Mouse (Mus musculus) spleen, adult 2 months (tissue): ENCODE data around the gene Rps3a1. TPM values are rescaled to one million over a fixed set of nuclear protein-coding genes. Genes with fewer than 3 reads are reported as not detected.
A peak's percentile ranks its signal among the peaks of the same experiment; 100 is the strongest.

ENCODE experiments used
- DNase-seq, 2 experiments: peaks; one replicate each; pipeline versions ENCODE4 v3.0.0 to v3.0.0-alpha.2; 2012 to 2021; ENCODE audit warnings: low spot score in 2 of 2, low read depth in 1 of 2
- H3K27ac ChIP-seq: fragments of 200-500 bp; 2 replicates; pipeline ENCODE4 v1.5.1; 2012; ENCODE audit warnings: low read length, inconsistent platforms; ENCODE audit not compliant: insufficient read depth
- H3K27me3 ChIP-seq: fragments of 200-500 bp; 2 replicates; pipeline ENCODE4 v1.6.1; 2012; ENCODE audit warnings: mild to moderate bottlenecking, moderate library complexity, low read length, inconsistent platforms; ENCODE audit not compliant: control insufficient read depth, insufficient read depth
- H3K36me3 ChIP-seq: fragments of 200-500 bp; 2 replicates; pipeline ENCODE4 v1.6.1; 2012; ENCODE audit warnings: mild to moderate bottlenecking, low read length, inconsistent platforms; ENCODE audit not compliant: control insufficient read depth, insufficient read depth
- H3K4me1 ChIP-seq: fragments of 200-500 bp; 2 replicates; pipeline ENCODE4 v1.6.1; 2011; ENCODE audit warnings: inconsistent platforms; ENCODE audit not compliant: control insufficient read depth, insufficient read depth, insufficient read length
- H3K4me3 ChIP-seq: fragments of 200-500 bp; 2 replicates; pipeline ENCODE4 v1.5.1; 2011; ENCODE audit warnings: mild to moderate bottlenecking, inconsistent platforms; ENCODE audit not compliant: insufficient read depth, insufficient read length; ENCODE audit errors: extremely low read depth
- CTCF ChIP-seq: fragments of 200-500 bp; IDR thresholded peaks from 2 replicates; pipeline ENCODE4 v1.5.1; 2011; ENCODE audit warnings: mild to moderate bottlenecking, inconsistent platforms; ENCODE audit not compliant: insufficient read depth, insufficient read length, insufficient replicate concordance; ENCODE audit errors: extremely low read depth
- POLR2A ChIP-seq: fragments of 200-500 bp; IDR thresholded peaks from 2 replicates; pipeline ENCODE4 v1.6.1; 2011; ENCODE audit warnings: low read depth, low read length, inconsistent platforms
- WGBS: fragments of 180-500 bp; shearing (Covaris S2); methylation state at CpG from one replicate; pipeline ENCODE4 v1.1.7; 2018; 5-methylcytosine and 5-hydroxymethylcytosine counted together
- polyA plus RNA-seq: library from polyadenylated mRNA; depleted of rRNA; stranded (reverse); fragments of >200 nt; gene quantifications from 2 replicates; pipeline ENCODE4 v1.2.3, GENCODE M21; 2012; rRNA removed

The Rps3a1 gene
- polyA plus RNA-seq = 185 and 218 TPM in 2 replicates

- Histone ChIP-seq H3K27me3 (no peaks in the 10 kb centered on the region), H3K4me3 (peak within 1 kb of the TSS; percentile 96), H3K27ac (peak within 1 kb of the TSS; percentile 87), H3K4me1 (peaks cover 15% of the 10 kb centered on the region; the same call in 1 of the 2 replicates), H3K36me3 (peaks cover 21% of the 10 kb centered on the region)
- DNase-seq = peak; percentile 97 to 99
- TF ChIP-seq CTCF (peak; percentile 98), POLR2A (peak; percentile 86)
- 1% methylated on average over 77 of the region's 77 CpGs for WGBS
Observed at GRCm38 (mm10) chr3:86142263-86142933, at the start of gene Rps3a1. Gene Rps3a1 (minus strand): TSS chr3:86142702.

- WGBS = 77% methylated on average over 5 of the region's 5 CpGs
- H3K36me3 ChIP-seq = no peaks in the 10 kb centered on the region
- TF ChIP-seq POLR2A (no peak), CTCF (no peak)
- no peak overlapping the region for H3K27ac ChIP-seq
- H3K4me3 ChIP-seq = no peak overlapping the region
- H3K4me1 ChIP-seq = no peaks in the 10 kb centered on the region
- no peak for DNase-seq
- H3K27me3 ChIP-seq = no peaks in the 10 kb centered on the region
Observed at GRCm38 (mm10) chr3:86187736-86188389, 45.4 kb upstream of the Rps3a1 start.

- no peaks in the 10 kb centered on the region for H3K4me1 ChIP-seq
- WGBS = 95% methylated on average over 7 of the region's 7 CpGs
Observed at GRCm38 (mm10) chr3:86184546-86184945, 42.0 kb upstream of the Rps3a1 start.

GRCm38 (mm10) chr3:86181107-86181506 lies 38.6 kb upstream of the Rps3a1 start:
- Histone ChIP-seq H3K4me3 (no peak overlapping the region), H3K27ac (no peak overlapping the region), H3K36me3 (no peaks in the 10 kb centered on the region), H3K4me1 (no peaks in the 10 kb centered on the region), H3K27me3 (no peaks in the 10 kb centered on the region)
- DNase-seq = no peak
- 73% methylated on average over 5 of the region's 5 CpGs for WGBS
- TF ChIP-seq CTCF = no peak
- TF ChIP-seq POLR2A = no peak

More at GRCm38 (mm10) chr3:86184546-86184945, 42.0 kb upstream of the Rps3a1 start:
- no peak overlapping the region for H3K4me3 ChIP-seq
- H3K36me3 ChIP-seq = no peaks in the 10 kb centered on the region
- no peaks in the 10 kb centered on the region for H3K27me3 ChIP-seq
- no peak for DNase-seq
- H3K27ac ChIP-seq = no peak overlapping the region
- TF ChIP-seq CTCF (no peak), POLR2A (no peak)

GRCm38 (mm10) chr3:86179714-86180113 lies 37.2 kb upstream of the Rps3a1 start:
- Histone ChIP-seq H3K4me1 (no peaks in the 10 kb centered on the region), H3K4me3 (no peak overlapping the region), H3K36me3 (no peaks in the 10 kb centered on the region), H3K27ac (no peak overlapping the region), H3K27me3 (no peaks in the 10 kb centered on the region)
- 84% methylated on average over 7 of the region's 7 CpGs for WGBS
- TF ChIP-seq CTCF (no peak), POLR2A (no peak)
- no peak for DNase-seq

- no peak for DNase-seq
- 38% methylated on average over 8 of the region's 8 CpGs for WGBS
- Histone ChIP-seq H3K36me3 (no peaks in the 10 kb centered on the region), H3K27ac (no peak overlapping the region), H3K27me3 (no peaks in the 10 kb centered on the region), H3K4me1 (no peaks in the 10 kb centered on the region), H3K4me3 (no peak overlapping the region)
- no peak for TF ChIP-seq POLR2A
- no peak for TF ChIP-seq CTCF
Observed at GRCm38 (mm10) chr3:86168841-86169425, 26.4 kb upstream of the Rps3a1 start.

- H3K27me3 ChIP-seq = no peaks in the 10 kb centered on the region
- no peaks in the 10 kb centered on the region for H3K36me3 ChIP-seq
- no peak for DNase-seq
- TF ChIP-seq CTCF = no peak
- no peak for TF ChIP-seq POLR2A
- no peak overlapping the region for H3K4me3 ChIP-seq
- WGBS = 88% methylated on average over 9 of the region's 9 CpGs
- H3K4me1 ChIP-seq = peaks cover 2% of the 10 kb centered on the region; the same call in 1 of the 2 replicates
- H3K27ac ChIP-seq = no peak overlapping the region
Observed at GRCm38 (mm10) chr3:86149521-86149920, 7.0 kb upstream of the Rps3a1 start.
